Mouse (Mus musculus) liver, postnatal 0 days (tissue): ENCODE measurements at regions not wholly inside any gene's neighbourhood (a gene's known extent, or its start where the extent isn't known, plus 50 kb on each side); places are given as distances from the start of the nearest gene placed in this dataset.

Experiments
- ATAC-seq: fragments of 200-750 bp; cut with Nextera tagmentation; 2 replicates; pipeline ENCODE4 v1.8.0; 2017; ENCODE audit warnings: mild to moderate bottlenecking, moderate library complexity
- DNase-seq: peaks from one replicate; pipeline ENCODE4 v3.0.0-alpha.2; 2016
- H3K27ac ChIP-seq: fragments of 300-500 bp; sonication (generic); 2 replicates; pipeline ENCODE4 v1.5.1; 2014; ENCODE audit warnings: antibody characterized with exemption, moderate library complexity, mild to moderate bottlenecking, low read depth
- H3K27me3 ChIP-seq: fragments of 300-500 bp; sonication (generic); 2 replicates; pipeline ENCODE4 v1.6.1; 2014; ENCODE audit warnings: low read length, control low read depth, mixed read lengths; ENCODE audit not compliant: insufficient read depth
- H3K36me3 ChIP-seq: fragments of 300-500 bp; sonication (generic); replicated peaks from 2 replicates; pipeline ENCODE4 v1.6.1; 2014; ENCODE audit warnings: mild to moderate bottlenecking, control low read depth, low read length, moderate library complexity, mixed read lengths; ENCODE audit not compliant: insufficient read depth
- H3K4me1 ChIP-seq: fragments of 300-500 bp; sonication (generic); 2 replicates; pipeline ENCODE4 v1.6.1; 2014; ENCODE audit warnings: antibody characterized with exemption, mild to moderate bottlenecking, control low read depth; ENCODE audit not compliant: insufficient read depth
- H3K4me2 ChIP-seq: fragments of 300-500 bp; sonication (generic); 2 replicates; pipeline ENCODE4 v1.6.1; 2014; ENCODE audit warnings: low read depth, mild to moderate bottlenecking, low read length, moderate library complexity, mixed read lengths
- H3K4me3 ChIP-seq: fragments of 300-500 bp; sonication (generic); 2 replicates; pipeline ENCODE4 v1.5.1; 2014; ENCODE audit warnings: low read depth, low read length
- H3K9ac ChIP-seq: fragments of 300-500 bp; sonication (generic); replicated peaks from 2 replicates; pipeline ENCODE4 v1.6.1; 2014; ENCODE audit warnings: mild to moderate bottlenecking, moderate library complexity
- H3K9me3 ChIP-seq: fragments of 300-500 bp; sonication (generic); 2 replicates; pipeline ENCODE4 v1.6.1; 2016; ENCODE audit warnings: mild to moderate bottlenecking, control low read depth, low read length, mixed read lengths
- CTCF ChIP-seq: sonication (generic); IDR thresholded peaks from 2 replicates; pipeline ENCODE4 v1.5.1; 2016; ENCODE audit warnings: antibody characterized with exemption, low read depth
- EP300 ChIP-seq: IDR thresholded peaks from 2 replicates; pipeline ENCODE4 v1.6.1; 2016; ENCODE audit warnings: antibody characterized with exemption, low read depth, mild to moderate bottlenecking
- WGBS: fragments of 180-500 bp; shearing (Covaris S2); extraction: QIAGEN DNeasy Blood & Tissue Kit; methylation state at CpG from one replicate; pipeline ENCODE4 v1.1.7; 2014; ENCODE audit not compliant: insufficient replicate concordance; 5-methylcytosine and 5-hydroxymethylcytosine counted together

GRCm38 (mm10) chr3:148136791-148137251, 853.5 kb downstream of the Adgrl2 start:
- 70% methylated on average over 3 of the region's 3 CpGs for WGBS
- ATAC-seq (no peak), DNase-seq (no peak)
- Histone ChIP-seq H3K4me3 (no peak overlapping the region), H3K9ac (no peak overlapping the region), H3K4me2 (no peak overlapping the region), H3K9me3 (no peaks in the 10 kb centered on the region), H3K36me3 (no peaks in the 10 kb centered on the region), H3K4me1 (no peaks in the 10 kb centered on the region), H3K27ac (no peak overlapping the region), H3K27me3 (no peaks in the 10 kb centered on the region)
- no peak for TF ChIP-seq CTCF

- TF ChIP-seq CTCF, result no peak
- TF ChIP-seq EP300, result no peak
- Histone ChIP-seq H3K36me3 (no peaks in the 10 kb centered on the region), H3K9ac (no peak overlapping the region), H3K27ac (no peak overlapping the region), H3K4me1 (no peaks in the 10 kb centered on the region), H3K4me3 (no peak overlapping the region), H3K9me3 (no peaks in the 10 kb centered on the region), H3K27me3 (no peaks in the 10 kb centered on the region), H3K4me2 (no peak overlapping the region)
- DNase-seq, result no peak
- whole genome bisulfite sequencing, result 59% methylated on average over 2 of the region's 2 CpGs
- ATAC-seq, result no peak
Measured at GRCm38 (mm10) chr3:148134646-148135045, 855.7 kb downstream of the Adgrl2 start.

GRCm38 (mm10) chr3:148115576-148115975, 874.8 kb downstream of the Adgrl2 start:
- DNase-seq (no peak), ATAC-seq (no peak)
- no peak for TF ChIP-seq EP300
- H3K36me3 ChIP-seq, result no peaks in the 10 kb centered on the region
- 0 out of 2 replicates have a peak, but pooled peaks cover 2% of the 10 kb centered on the region for H3K9me3 ChIP-seq
- no peaks in the 10 kb centered on the region for H3K27me3 ChIP-seq
- H3K9ac ChIP-seq, result no peak overlapping the region
- H3K27ac ChIP-seq, result no peak overlapping the region
- H3K4me3 ChIP-seq, result no peak overlapping the region
- H3K4me2 ChIP-seq, result no peak overlapping the region
- no peaks in the 10 kb centered on the region for H3K4me1 ChIP-seq

- no peak overlapping the region for H3K4me3 ChIP-seq
- no peak for TF ChIP-seq EP300
- TF ChIP-seq CTCF, result no peak
- H3K9me3 ChIP-seq, result 0 out of 2 replicates have a peak, but pooled peaks cover 2% of the 10 kb centered on the region
- no peak for ATAC-seq
- no peaks in the 10 kb centered on the region for H3K4me1 ChIP-seq
- no peak for DNase-seq
- no peaks in the 10 kb centered on the region for H3K27me3 ChIP-seq
- H3K36me3 ChIP-seq, result no peaks in the 10 kb centered on the region
- no peak overlapping the region for H3K4me2 ChIP-seq
- WGBS, result 46% methylated on average over 3 of the region's 3 CpGs
- H3K9ac ChIP-seq, result no peak overlapping the region
- H3K27ac ChIP-seq, result no peak overlapping the region
Measured at GRCm38 (mm10) chr3:148112204-148112603, 878.2 kb downstream of the Adgrl2 start.

GRCm38 (mm10) chr3:148107031-148107430, 883.3 kb downstream of the Adgrl2 start:
- Histone ChIP-seq H3K4me2 (no peak overlapping the region), H3K9ac (no peak overlapping the region), H3K27ac (no peak overlapping the region), H3K4me1 (no peaks in the 10 kb centered on the region), H3K27me3 (no peaks in the 10 kb centered on the region), H3K9me3 (no peaks in the 10 kb centered on the region), H3K4me3 (no peak overlapping the region), H3K36me3 (no peaks in the 10 kb centered on the region)
- DNase-seq (no peak), ATAC-seq (no peak)
- 73% methylated on average over 1 of the region's 1 CpGs for WGBS
- TF ChIP-seq CTCF (no peak), EP300 (no peak)

- Histone ChIP-seq H3K9ac (no peak overlapping the region), H3K4me2 (no peak overlapping the region), H3K4me3 (no peak overlapping the region), H3K4me1 (peaks cover 4% of the 10 kb centered on the region; the same call in 1 of the 2 replicates), H3K27me3 (no peaks in the 10 kb centered on the region), H3K27ac (no peak overlapping the region), H3K36me3 (no peaks in the 10 kb centered on the region), H3K9me3 (no peaks in the 10 kb centered on the region)
- ATAC-seq (no peak), DNase-seq (no peak)
- TF ChIP-seq EP300, result no peak
- TF ChIP-seq CTCF, result no peak
- WGBS, result 80% methylated on average over 4 of the region's 4 CpGs
Measured at GRCm38 (mm10) chr3:148093930-148094329, 896.4 kb downstream of the Adgrl2 start.

GRCm38 (mm10) chr3:148075841-148076240, 914.5 kb downstream of the Adgrl2 start:
- no peak for DNase-seq
- no peak for ATAC-seq
- H3K36me3 ChIP-seq, result no peaks in the 10 kb centered on the region
- TF ChIP-seq CTCF (no peak), EP300 (no peak)
- no peak overlapping the region for H3K9ac ChIP-seq
- 61% methylated on average over 2 of the region's 2 CpGs for WGBS
- no peak overlapping the region for H3K27ac ChIP-seq
- H3K9me3 ChIP-seq, result no peaks in the 10 kb centered on the region
- H3K4me3 ChIP-seq, result no peak overlapping the region
- H3K4me2 ChIP-seq, result no peak overlapping the region
- no peaks in the 10 kb centered on the region for H3K4me1 ChIP-seq
- H3K27me3 ChIP-seq, result no peaks in the 10 kb centered on the region
